Mouse (Mus musculus) lung, postnatal 0 days (tissue): Measurements from ENCODE around the gene Sfxn4. TPM values are rescaled to one million over a fixed set of nuclear protein-coding genes. Genes with fewer than 3 reads are reported as not detected.
A peak's percentile ranks its signal among the peaks of the same experiment; 100 is the strongest.

ENCODE experiments used
- ATAC-seq: fragments of 200-750 bp; cut with Nextera tagmentation; 2 replicates; pipeline ENCODE4 v1.8.0; 2017; ENCODE audit warnings: moderate library complexity
- DNase-seq: peaks from one replicate; pipeline ENCODE4 v3.0.0-alpha.2; 2016; ENCODE audit warnings: low spot score
- H3K27ac ChIP-seq: fragments of 300-500 bp; sonication (generic); 2 replicates; pipeline ENCODE4 v1.5.1; 2014; ENCODE audit warnings: antibody characterized with exemption, mild to moderate bottlenecking, low read length, mixed read lengths
- H3K27me3 ChIP-seq: fragments of 300-500 bp; sonication (generic); replicated peaks from 2 replicates; pipeline ENCODE4 v1.6.1; 2014; ENCODE audit warnings: low read length, mixed read lengths; ENCODE audit not compliant: insufficient read depth
- H3K36me3 ChIP-seq: fragments of 300-500 bp; sonication (generic); 2 replicates; pipeline ENCODE4 v1.6.1; 2014; ENCODE audit warnings: low read length, mixed read lengths; ENCODE audit not compliant: insufficient read depth
- H3K4me1 ChIP-seq: fragments of 300-500 bp; sonication (generic); 2 replicates; pipeline ENCODE4 v1.6.1; 2014; ENCODE audit warnings: antibody characterized with exemption, low read depth, low read length, mixed read lengths; ENCODE audit not compliant: insufficient read depth
- H3K4me2 ChIP-seq: fragments of 300-500 bp; sonication (generic); replicated peaks from 2 replicates; pipeline ENCODE4 v1.6.1; 2014; ENCODE audit warnings: low read depth, mild to moderate bottlenecking, low read length, moderate library complexity, mixed read lengths
- H3K4me3 ChIP-seq: fragments of 300-500 bp; sonication (generic); 2 replicates; pipeline ENCODE4 v1.5.1; 2014; ENCODE audit warnings: low read depth, low read length
- H3K9ac ChIP-seq: fragments of 300-500 bp; sonication (generic); replicated peaks from 2 replicates; pipeline ENCODE4 v1.6.1; 2014; ENCODE audit warnings: low read depth, mild to moderate bottlenecking
- H3K9me3 ChIP-seq: fragments of 300-500 bp; sonication (generic); 2 replicates; pipeline ENCODE4 v1.6.1; 2016; ENCODE audit warnings: low read length, mixed read lengths
- CTCF ChIP-seq: IDR thresholded peaks from 2 replicates; pipeline ENCODE4 v1.5.1; 2016; ENCODE audit warnings: antibody characterized with exemption, mild to moderate bottlenecking
- EP300 ChIP-seq: IDR thresholded peaks from 2 replicates; pipeline ENCODE4 v1.6.1; 2016; ENCODE audit warnings: antibody characterized with exemption, mild to moderate bottlenecking, control low read depth
- WGBS: fragments of 180-500 bp; shearing (Covaris S2); extraction: QIAGEN DNeasy Blood & Tissue Kit; methylation state at CpG from one replicate; pipeline ENCODE4 v1.1.7; 2014; 5-methylcytosine and 5-hydroxymethylcytosine counted together
- polyA plus RNA-seq: library from polyadenylated mRNA; unstranded; fragments of >200 nt; fragmentation: Nextera tagmentation; extraction: Ambion mirVana; gene quantifications from 2 replicates; pipeline ENCODE4 v1.2.1, GENCODE M21; 2015

Gene Sfxn4
- polyA plus RNA-seq, 1 experiment from 2014 or later, result 3.7 TPM

DNA sequence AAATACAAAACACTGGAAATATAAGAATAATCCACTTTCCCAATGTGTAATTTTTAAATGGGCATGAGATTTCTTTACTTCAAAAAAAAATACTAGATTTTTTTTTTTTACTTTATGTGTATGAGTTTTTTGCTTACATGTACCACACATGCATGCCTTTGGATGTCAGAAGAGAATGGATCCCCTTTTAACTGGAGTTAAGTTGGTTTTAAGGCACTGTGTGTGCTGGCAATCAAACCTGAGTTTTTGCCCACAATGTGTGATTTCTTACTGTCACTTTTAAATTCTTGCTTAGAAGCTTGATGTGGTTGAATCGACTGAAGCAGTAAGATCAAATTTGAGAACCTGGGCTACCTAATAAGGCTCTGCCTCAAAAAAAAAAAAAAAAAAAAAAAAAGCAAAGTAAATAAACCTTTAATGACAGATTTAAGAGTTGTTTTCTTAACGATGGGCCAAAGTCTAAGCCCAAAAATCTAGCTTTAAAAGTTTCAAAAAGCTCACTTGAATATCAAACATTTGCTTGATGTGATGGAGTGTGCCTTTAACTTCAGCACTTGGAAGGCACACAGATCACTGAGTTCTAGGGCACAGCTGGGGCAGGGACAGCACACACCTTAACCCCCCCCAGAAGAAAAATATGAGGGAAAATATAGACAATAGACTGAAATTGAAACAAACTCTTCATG is 73.7 kb downstream of the Sfxn4 start:
- Histone ChIP-seq H3K27ac (no peak overlapping the region), H3K36me3 (no peaks in the 10 kb centered on the region), H3K4me3 (no peak overlapping the region), H3K4me1 (0 out of 2 replicates have a peak, but pooled peaks cover 6% of the 10 kb centered on the region), H3K9ac (no peak overlapping the region), H3K4me2 (0 out of 2 replicates have a peak overlapping the region, but pooled peaks have one; percentile 22), H3K9me3 (no peaks in the 10 kb centered on the region), H3K27me3 (no peaks in the 10 kb centered on the region)
- ATAC-seq (no peak), DNase-seq (no peak)
- no peak for TF ChIP-seq CTCF
- TF ChIP-seq EP300, result no peak
- 24% methylated on average over 2 of the region's 2 CpGs for WGBS

Other genes with a start within 250 kb of the Sfxn4 start
- 0.55 and 0.64 TPM in 2 replicates for gene Nanos1, start 105.5 kb downstream of the Sfxn4 start, polyA plus RNA-seq
- gene Eif3a, start 70.8 kb downstream of the Sfxn4 start, polyA plus RNA-seq, result 67.1 and 75.8 TPM in 2 replicates
- gene Fam45a, start 49.9 kb downstream of the Sfxn4 start, polyA plus RNA-seq, result 22.4 and 23.4 TPM in 2 replicates
- gene Prdx3, start 13.1 kb upstream of the Sfxn4 start, polyA plus RNA-seq, result 103 and 105 TPM in 2 replicates
- 7.2 and 9.1 TPM in 2 replicates for gene Grk5, start 28.3 kb upstream of the Sfxn4 start, polyA plus RNA-seq